Mouse (Mus musculus) heart, embryonic 11.5 days (tissue): ENCODE measurements around the gene 4930568D16Rik. TPM values are rescaled to one million over a fixed set of nuclear protein-coding genes. Genes with fewer than 3 reads are reported as not detected.
A peak's percentile ranks its signal among the peaks of the same experiment; 100 is the strongest.

ENCODE experiments used
- ATAC-seq: fragments of 200-750 bp; cut with Nextera tagmentation; replicated peaks from 2 replicates; pipeline ENCODE4 v1.8.0; 2017; ENCODE audit warnings: moderate library complexity; ENCODE audit not compliant: insufficient number of reproducible peaks, low FRiP score, low TSS enrichment
- H3K27ac ChIP-seq: fragments of 300-500 bp; sonication (generic); 2 replicates; pipeline ENCODE4 v1.5.1; 2014; ENCODE audit warnings: mild to moderate bottlenecking, low read depth, low read length
- H3K27me3 ChIP-seq: fragments of 300-500 bp; sonication (generic); 2 replicates; pipeline ENCODE4 v1.6.1; 2014; ENCODE audit warnings: mild to moderate bottlenecking, low read length, mixed read lengths; ENCODE audit not compliant: control insufficient read depth, insufficient read depth
- H3K36me3 ChIP-seq: fragments of 300-500 bp; sonication (generic); 2 replicates; pipeline ENCODE4 v1.6.1; 2014; ENCODE audit warnings: mild to moderate bottlenecking, low read length, moderate library complexity, mixed read lengths; ENCODE audit not compliant: control insufficient read depth, insufficient read depth
- H3K4me1 ChIP-seq: fragments of 300-500 bp; sonication (generic); 2 replicates; pipeline ENCODE4 v1.6.1; 2014; ENCODE audit warnings: low read length; ENCODE audit not compliant: control insufficient read depth, insufficient read depth
- H3K4me2 ChIP-seq: fragments of 300-500 bp; sonication (generic); 2 replicates; pipeline ENCODE4 v1.6.1; 2014; ENCODE audit warnings: mild to moderate bottlenecking, moderate library complexity
- H3K4me3 ChIP-seq: fragments of 300-500 bp; sonication (generic); 2 replicates; pipeline ENCODE4 v1.5.1; 2014; ENCODE audit warnings: low read depth, low read length
- H3K9ac ChIP-seq: fragments of 300-500 bp; sonication (generic); 2 replicates; pipeline ENCODE4 v1.6.1; 2014; ENCODE audit warnings: mild to moderate bottlenecking, low read depth, low read length, moderate library complexity
- H3K9me3 ChIP-seq: fragments of 300-500 bp; sonication (generic); replicated peaks from 2 replicates; pipeline ENCODE4 v1.6.1; 2016; ENCODE audit warnings: low read length; ENCODE audit not compliant: control insufficient read depth
- WGBS: fragments of 180-500 bp; shearing (Covaris S2); extraction: QIAGEN DNeasy Blood & Tissue Kit; methylation state at CpG from one replicate; pipeline ENCODE4 v1.1.7; 2014; ENCODE audit not compliant: insufficient replicate concordance; 5-methylcytosine and 5-hydroxymethylcytosine counted together
- polyA plus RNA-seq: library from polyadenylated mRNA; unstranded; fragments of >200 nt; fragmentation: Nextera tagmentation; extraction: Ambion mirVana; gene quantifications from 2 replicates; pipeline ENCODE4 v1.2.1, GENCODE M21; 2014

Gene 4930568D16Rik
- polyA plus RNA-seq, 1 experiment from 2014 or later, result not detected

GRCm38 (mm10) chr2:35407878-35408277 lies 40.3 kb upstream of the 4930568D16Rik start:
- no peaks in the 10 kb centered on the region for H3K36me3 ChIP-seq
- H3K4me2 ChIP-seq, result no peak overlapping the region
- 66% methylated on average over 7 of the region's 7 CpGs for WGBS
- no peaks in the 10 kb centered on the region for H3K27me3 ChIP-seq
- 0 out of 2 replicates have a peak, but pooled peaks cover 7% of the 10 kb centered on the region for H3K4me1 ChIP-seq
- no peak overlapping the region for H3K4me3 ChIP-seq
- ATAC-seq, result no peak
- H3K9me3 ChIP-seq, result no peaks in the 10 kb centered on the region
- H3K27ac ChIP-seq, result no peak overlapping the region
- H3K9ac ChIP-seq, result no peak overlapping the region

GRCm38 (mm10) chr2:35407266-35407665 lies 39.7 kb upstream of the 4930568D16Rik start:
- 0 out of 2 replicates have a peak, but pooled peaks cover 7% of the 10 kb centered on the region for H3K4me1 ChIP-seq
- H3K9ac ChIP-seq, result no peak overlapping the region
- no peak overlapping the region for H3K4me3 ChIP-seq
- H3K36me3 ChIP-seq, result no peaks in the 10 kb centered on the region
- H3K27me3 ChIP-seq, result no peaks in the 10 kb centered on the region
- no peaks in the 10 kb centered on the region for H3K9me3 ChIP-seq
- no peak for ATAC-seq
- WGBS, result 91% methylated on average over 6 of the region's 6 CpGs
- no peak overlapping the region for H3K4me2 ChIP-seq
- H3K27ac ChIP-seq, result no peak overlapping the region

- H3K27me3 ChIP-seq, result no peaks in the 10 kb centered on the region
- no peak overlapping the region for H3K9ac ChIP-seq
- H3K4me2 ChIP-seq, result no peak overlapping the region
- no peaks in the 10 kb centered on the region for H3K9me3 ChIP-seq
- H3K4me1 ChIP-seq, result 0 out of 2 replicates have a peak, but pooled peaks cover 7% of the 10 kb centered on the region
- no peak overlapping the region for H3K27ac ChIP-seq
- WGBS, result 80% methylated on average over 1 of the region's 1 CpGs
- ATAC-seq, result no peak
- H3K4me3 ChIP-seq, result no peak overlapping the region
- no peaks in the 10 kb centered on the region for H3K36me3 ChIP-seq
These were observed 39.1 kb upstream of the 4930568D16Rik start for GRCm38 (mm10) chr2:35406611-35407010.

DNA sequence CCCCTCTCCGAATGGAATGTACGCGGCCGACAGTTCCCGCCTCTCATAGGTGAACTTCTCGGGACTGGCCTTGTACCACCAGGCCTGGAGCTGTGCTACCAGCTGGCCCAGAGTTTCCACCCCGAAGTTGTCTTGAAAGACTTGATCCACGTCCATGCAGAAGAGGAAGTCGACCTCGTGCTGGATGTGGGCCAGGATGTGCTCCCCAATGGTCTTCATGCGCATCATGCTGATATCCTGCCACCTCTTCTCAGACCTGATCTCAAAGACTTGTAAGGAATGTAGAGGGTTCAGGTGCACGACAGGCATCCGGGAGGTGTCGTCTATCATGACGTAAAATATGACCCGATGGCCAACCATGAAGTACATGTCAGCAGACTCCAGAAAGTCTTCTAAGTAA lies 34.9 kb upstream of the 4930568D16Rik start:
- Histone ChIP-seq H3K4me2 (no peak overlapping the region), H3K9ac (no peak overlapping the region), H3K9me3 (no peaks in the 10 kb centered on the region), H3K4me1 (no peaks in the 10 kb centered on the region), H3K4me3 (no peak overlapping the region), H3K27ac (no peak overlapping the region), H3K36me3 (no peaks in the 10 kb centered on the region), H3K27me3 (no peaks in the 10 kb centered on the region)
- WGBS, result 90% methylated on average over 16 of the region's 16 CpGs
- no peak for ATAC-seq

DNA sequence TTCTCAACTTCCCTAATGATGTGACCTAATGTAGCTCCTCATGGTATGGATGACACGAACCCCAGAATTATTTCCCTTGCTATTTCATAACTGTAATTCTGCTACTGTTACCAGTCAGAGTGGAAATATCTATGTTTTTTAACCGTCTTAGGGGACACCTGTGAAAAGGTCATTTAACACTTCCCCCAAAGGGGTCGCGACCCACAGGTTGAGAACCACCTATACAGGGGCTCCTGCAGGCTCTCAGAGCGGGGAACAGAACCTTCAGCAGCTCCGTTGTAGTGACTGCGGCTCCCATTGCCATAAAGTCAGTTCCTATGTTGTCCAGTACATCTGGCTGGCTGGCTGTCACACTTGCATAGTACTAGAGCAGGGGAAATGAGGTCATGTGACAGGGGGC lies 33.2 kb upstream of the 4930568D16Rik start:
- WGBS, result 85% methylated on average over 7 of the region's 7 CpGs

DNA sequence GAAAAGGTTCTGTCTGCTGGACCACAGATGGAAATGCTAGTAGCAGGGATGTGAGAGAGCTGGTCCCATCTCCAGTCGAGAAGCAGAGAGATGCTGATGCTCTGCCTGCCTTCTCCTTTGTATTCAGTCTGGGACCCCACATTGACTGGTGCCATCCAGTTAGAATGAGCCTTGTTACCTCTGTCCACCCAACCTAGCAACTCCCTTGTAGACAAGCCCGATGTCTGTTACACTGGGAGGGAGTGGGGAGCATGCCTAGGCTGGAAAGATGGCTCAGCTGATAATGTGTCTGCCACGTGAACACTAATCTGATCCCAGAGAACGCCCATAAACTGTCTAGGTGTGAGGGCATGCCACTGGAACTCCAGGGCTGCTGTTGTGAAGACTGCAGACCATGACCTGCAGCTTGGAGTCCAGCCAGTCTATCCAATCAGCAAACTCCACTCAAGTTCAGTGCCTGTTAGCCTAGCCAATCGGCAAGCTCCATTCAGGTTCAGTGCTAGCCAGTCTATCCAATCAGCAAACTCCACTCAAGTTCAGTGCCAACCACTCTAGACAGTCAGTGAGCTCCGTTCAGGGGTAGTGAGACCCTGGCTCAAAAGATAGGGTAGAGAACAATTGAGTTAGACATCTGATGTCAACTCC lies 30.8 kb upstream of the 4930568D16Rik start:
- Histone ChIP-seq H3K9ac (no peak overlapping the region), H3K4me3 (no peak overlapping the region), H3K27me3 (no peaks in the 10 kb centered on the region), H3K4me2 (no peak overlapping the region), H3K9me3 (no peaks in the 10 kb centered on the region), H3K36me3 (no peaks in the 10 kb centered on the region), H3K4me1 (no peaks in the 10 kb centered on the region), H3K27ac (no peak overlapping the region)
- ATAC-seq, result 0 out of 2 replicates have a peak, but pooled peaks have one; percentile 31
- WGBS, result 73% methylated on average over 6 of the region's 6 CpGs

More for the DNA sequence above, 33.2 kb upstream of the 4930568D16Rik start:
- ATAC-seq, result no peak
- no peak overlapping the region for H3K4me3 ChIP-seq
- no peak overlapping the region for H3K4me2 ChIP-seq
- H3K27me3 ChIP-seq, result no peaks in the 10 kb centered on the region
- no peak overlapping the region for H3K27ac ChIP-seq
- no peaks in the 10 kb centered on the region for H3K9me3 ChIP-seq
- no peak overlapping the region for H3K9ac ChIP-seq
- H3K36me3 ChIP-seq, result no peaks in the 10 kb centered on the region
- H3K4me1 ChIP-seq, result no peaks in the 10 kb centered on the region

DNA sequence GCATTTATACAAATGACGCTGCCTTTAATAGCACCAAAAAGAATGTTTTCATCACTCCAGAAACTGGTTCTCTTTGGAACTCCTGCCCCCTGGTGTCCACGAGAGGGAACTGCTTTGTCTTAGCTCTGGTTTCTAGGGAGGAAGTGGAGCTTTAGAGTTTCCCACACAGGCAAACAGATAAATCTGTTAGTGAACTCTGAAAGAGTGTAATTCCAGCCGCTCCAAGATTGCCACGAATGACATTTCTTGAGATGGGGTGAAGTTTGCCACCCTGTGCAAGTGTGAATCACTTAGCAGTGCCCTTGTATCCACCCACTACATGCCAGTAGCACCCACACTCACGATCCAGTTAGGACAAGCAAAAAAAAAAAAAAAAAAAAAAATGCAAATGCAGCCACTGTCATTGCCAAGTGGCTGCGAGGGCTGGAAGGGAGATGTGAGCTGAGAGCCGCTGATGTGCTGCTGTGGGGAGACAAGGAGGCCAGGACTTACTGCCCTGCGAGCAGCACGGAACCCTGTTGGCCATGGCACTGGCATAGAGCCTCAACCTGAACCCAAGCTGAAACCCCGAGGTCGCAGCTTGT lies 30.2 kb upstream of the 4930568D16Rik start:
- 47% methylated on average over 11 of the region's 11 CpGs for WGBS

DNA sequence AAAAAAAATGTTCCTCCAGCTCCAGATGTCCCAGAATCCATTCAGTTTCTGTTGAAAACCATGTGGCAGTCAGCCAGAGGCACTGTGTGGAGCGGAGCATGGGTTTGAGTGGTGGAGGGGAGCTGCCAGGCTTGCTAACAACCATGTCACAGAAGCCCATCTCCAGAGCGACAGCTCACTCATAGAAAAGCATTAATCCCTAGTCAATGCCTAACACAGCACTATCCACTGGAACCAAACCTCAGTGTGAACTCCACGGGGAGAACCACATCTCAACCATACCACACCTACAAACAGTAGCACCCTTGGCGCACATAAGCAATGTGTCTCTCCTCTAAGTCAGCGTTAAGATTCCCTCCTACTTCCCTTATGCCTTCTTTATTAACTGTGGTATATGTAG lies 29.6 kb upstream of the 4930568D16Rik start, which contains the start of gene 4930402F06Rik:
TSS of gene 4930402F06Rik (minus strand) at position 80 of the 400 bp plus-strand sequence.
- no peaks in the 10 kb centered on the region for H3K36me3 ChIP-seq
- H3K4me3 ChIP-seq, result no peak within 1 kb of the TSS
- H3K27me3 ChIP-seq, result no peaks in the 10 kb centered on the region
- ATAC-seq, result no peak
- WGBS, result 62% methylated on average over 5 of the region's 5 CpGs
- H3K4me1 ChIP-seq, result no peaks in the 10 kb centered on the region
- no peak within 1 kb of the TSS for H3K9ac ChIP-seq
- no peak within 1 kb of the TSS for H3K4me2 ChIP-seq
- H3K27ac ChIP-seq, result no peak within 1 kb of the TSS
- no peaks in the 10 kb centered on the region for H3K9me3 ChIP-seq

More for the DNA sequence above, 30.2 kb upstream of the 4930568D16Rik start:
- Histone ChIP-seq H3K27me3 (no peaks in the 10 kb centered on the region), H3K4me2 (no peak overlapping the region), H3K27ac (no peak overlapping the region), H3K4me1 (no peaks in the 10 kb centered on the region), H3K9me3 (no peaks in the 10 kb centered on the region), H3K4me3 (no peak overlapping the region), H3K36me3 (no peaks in the 10 kb centered on the region), H3K9ac (no peak overlapping the region)
- no peak for ATAC-seq
